Mouse (Mus musculus): Measurements from ENCODE around the gene Ldb3.

DNA sequence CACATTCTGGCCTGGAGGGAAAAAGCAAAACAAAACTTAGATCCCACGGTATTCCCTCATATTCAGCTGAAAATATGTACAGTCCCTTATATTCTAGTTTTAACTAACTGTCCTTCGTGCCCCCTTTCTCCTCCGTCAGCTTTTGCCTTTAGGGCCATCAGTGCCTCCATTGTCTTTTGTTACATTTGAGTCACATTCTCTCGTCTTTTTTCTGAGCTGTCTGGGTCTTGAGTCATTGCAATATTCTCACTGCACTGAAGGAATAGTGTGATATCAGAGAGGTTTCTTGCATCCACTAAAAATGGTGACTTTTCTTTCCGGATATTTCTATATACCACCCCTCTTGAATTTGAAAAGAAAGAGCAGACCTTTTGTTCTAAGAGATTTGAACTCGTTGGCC is 84.7 kb downstream of the Ldb3 start:
- TF ChIP-seq CTCF (IDR thresholded peaks at IDR 0.05; ENCODE audit: low read depth) = no peak
- no peak for TF ChIP-seq EP300 (IDR thresholded peaks at IDR 0.05; ENCODE audit: low read depth)
